Mouse (Mus musculus): ENCODE data around the gene Wwox.

Wwox gene

GRCm38 (mm10) chr8:115136888-115137287 lies 697.4 kb downstream of the Wwox start:
- DNase-seq = no peak

GRCm38 (mm10) chr8:115141614-115142013 lies 702.2 kb downstream of the Wwox start:
- DNase-seq = no peak

- no peak for DNase-seq
These were observed 704.3 kb downstream of the Wwox start for GRCm38 (mm10) chr8:115143530-115144320.

GRCm38 (mm10) chr8:115147006-115147405 lies 707.6 kb downstream of the Wwox start:
- peak; percentile 9 to 13 for DNase-seq

- DNase-seq = no peak
These were observed 711.1 kb downstream of the Wwox start for GRCm38 (mm10) chr8:115150446-115151109.

GRCm38 (mm10) chr8:115151416-115151815 lies 712.0 kb downstream of the Wwox start:
- no peak for DNase-seq

GRCm38 (mm10) chr8:115154096-115154495 lies 714.6 kb downstream of the Wwox start:
- DNase-seq = no peak

- DNase-seq = peak in 1 of 2 experiments; percentile 29
These were observed 716.7 kb downstream of the Wwox start for GRCm38 (mm10) chr8:115156142-115156541.

- DNase-seq = no peak
These were observed 718.7 kb downstream of the Wwox start for GRCm38 (mm10) chr8:115157977-115158720.

- no peak for DNase-seq
These were observed 719.3 kb downstream of the Wwox start for GRCm38 (mm10) chr8:115158721-115159111.

GRCm38 (mm10) chr8:115159208-115159607 lies 719.8 kb downstream of the Wwox start:
- DNase-seq = no peak

GRCm38 (mm10) chr8:115159711-115160374 lies 720.4 kb downstream of the Wwox start:
- DNase-seq = peak; percentile 5 to 9

- DNase-seq = no peak
These were observed 721.0 kb downstream of the Wwox start for GRCm38 (mm10) chr8:115160407-115160806.

GRCm38 (mm10) chr8:115161520-115161919 lies 722.1 kb downstream of the Wwox start:
- DNase-seq = no peak

GRCm38 (mm10) chr8:115164872-115165271 lies 725.4 kb downstream of the Wwox start:
- DNase-seq = no peak

- no peak for DNase-seq
These were observed 734.2 kb downstream of the Wwox start for GRCm38 (mm10) chr8:115173634-115174081.

GRCm38 (mm10) chr8:115185431-115185964 lies 746.0 kb downstream of the Wwox start:
- no peak for DNase-seq

- DNase-seq = no peak
These were observed 746.8 kb downstream of the Wwox start for GRCm38 (mm10) chr8:115186121-115186811.

- no peak for DNase-seq
These were observed 747.4 kb downstream of the Wwox start for GRCm38 (mm10) chr8:115186882-115187281.

GRCm38 (mm10) chr8:115188446-115188845 lies 749.0 kb downstream of the Wwox start:
- no peak for DNase-seq

- peak; percentile 5 to 6 for DNase-seq
These were observed 750.4 kb downstream of the Wwox start for GRCm38 (mm10) chr8:115189836-115190235.

- no peak for DNase-seq
These were observed 754.3 kb downstream of the Wwox start for GRCm38 (mm10) chr8:115193767-115194166.
